ENCODE assay signal across 8 mouse cellular contexts in genomic region chr3:136837589-136837988, GRCm38 (mm10).
A peak's percentile ranks its signal among the peaks of the same experiment; 100 is the strongest.
DNase-seq lines count a peak whose midpoint lies in the region; ATAC-seq and TF ChIP-seq lines count a peak whose summit lies in the region.

No protein-coding gene starts in this region.

- H3K27me3 ChIP-seq in kidney, postnatal 0 days (ENCODE audit: insufficient read depth, low read length), result no peaks in the 10 kb centered on the region
- no peaks in the 10 kb centered on the region for H3K27me3 ChIP-seq in kidney, embryonic 16.5 days (ENCODE audit: insufficient read depth, low read length)

- WGBS in kidney, postnatal 0 days, result 93% methylated on average over 3 of the region's 3 CpGs
- 95% methylated on average over 3 of the region's 3 CpGs for WGBS in kidney, embryonic 16.5 days
- WGBS in bone marrow, adult 2 months, result 51% methylated on average over 3 of the region's 3 CpGs

- no peak overlapping the region for H3K4me2 ChIP-seq in kidney, postnatal 0 days (ENCODE audit: low read length)
- H3K4me2 ChIP-seq in kidney, embryonic 16.5 days (replicated peaks; ENCODE audit: low read depth, low read length), result no peak overlapping the region

- H3K4me3 ChIP-seq in kidney, postnatal 0 days (replicated peaks; ENCODE audit: low read depth, low read length), result no peak overlapping the region
- no peak overlapping the region for H3K4me3 ChIP-seq in kidney, embryonic 16.5 days (ENCODE audit: low read length)
- no peak overlapping the region for H3K4me3 ChIP-seq in ES-E14 (ENCODE audit: insufficient read depth in 1 of 2, low read depth in 1 of 2, low read length in 2 of 2, poor library complexity in 1 of 2, severe bottlenecking in 1 of 2)
- H3K4me3 ChIP-seq in bone marrow, adult 2 months (replicated peaks; ENCODE audit: control insufficient read depth, low read depth, low read length), result no peak overlapping the region

- peak; percentile 64 for TF ChIP-seq CTCF in kidney, postnatal 0 days (IDR thresholded peaks at IDR 0.05; ENCODE audit: low read depth)
- TF ChIP-seq CTCF in bone marrow, adult 2 months (IDR thresholded peaks at IDR 0.05; ENCODE audit: control insufficient read depth, insufficient read depth, low read length), result peak; percentile 57

- peaks cover 7% of the 10 kb centered on the region for H3K4me1 ChIP-seq in kidney, postnatal 0 days (replicated peaks; ENCODE audit: insufficient read depth, low read length)
- H3K4me1 ChIP-seq in kidney, embryonic 16.5 days (ENCODE audit: insufficient read depth, low read length), result peaks cover 31% of the 10 kb centered on the region
- H3K4me1 ChIP-seq in ES-E14 (ENCODE audit: control insufficient read depth in 2 of 2, insufficient read depth in 2 of 2, low read length in 2 of 2, poor library complexity in 1 of 2), result peaks cover 2 to 3% of the 10 kb centered on the region in 2 experiments; a peak in 2 of 4 replicates
- no peaks in the 10 kb centered on the region; the same call in 1 of the 2 replicates for H3K4me1 ChIP-seq in bone marrow, adult 2 months (ENCODE audit: control insufficient read depth, insufficient read depth, low read length)

- H3K9me3 ChIP-seq in kidney, postnatal 0 days (replicated peaks; ENCODE audit: low read length), result no peaks in the 10 kb centered on the region
- H3K9me3 ChIP-seq in kidney, embryonic 16.5 days (ENCODE audit: low read length), result 0 out of 2 replicates have a peak, but pooled peaks cover 3% of the 10 kb centered on the region
- no peaks in the 10 kb centered on the region for H3K9me3 ChIP-seq in ES-E14 (ENCODE audit: control insufficient read depth, insufficient read depth, low read depth, low read length)

- no peak for ATAC-seq in kidney, postnatal 0 days (replicated peaks; ENCODE audit: low FRiP score, low read depth)
- ATAC-seq in kidney, embryonic 16.5 days (ENCODE audit: low FRiP score, low TSS enrichment), result no peak
- peak; percentile 51 to 61; a peak in 2 of 4 replicates for ATAC-seq in hematopoietic stem cell, adult 5-6 weeks (replicated peaks in 1 of 2; ENCODE audit: insufficient read depth in 1 of 2, low FRiP score in 2 of 2, low TSS enrichment in 1 of 2, low read depth in 1 of 2, poor library complexity in 2 of 2, severe bottlenecking in 2 of 2)

- no peaks in the 10 kb centered on the region for H3K36me3 ChIP-seq in kidney, postnatal 0 days (ENCODE audit: insufficient read depth, low read length)
- H3K36me3 ChIP-seq in kidney, embryonic 16.5 days (ENCODE audit: insufficient read depth, low read length), result no peaks in the 10 kb centered on the region
- no peaks in the 10 kb centered on the region for H3K36me3 ChIP-seq in ES-E14 (ENCODE audit: control insufficient read depth, insufficient read depth, low read length, poor library complexity, severe bottlenecking)

- no peak overlapping the region for H3K27ac ChIP-seq in kidney, postnatal 0 days
- H3K27ac ChIP-seq in kidney, embryonic 16.5 days (ENCODE audit: low read length), result no peak overlapping the region
- H3K27ac ChIP-seq in ES-E14 (ENCODE audit: insufficient read depth, low read depth, low read length, poor library complexity, severe bottlenecking), result no peak overlapping the region
- H3K27ac ChIP-seq in bone marrow, adult 2 months (ENCODE audit: control insufficient read depth, insufficient read depth, low read depth, low read length, poor library complexity), result no peak overlapping the region

- in situ Hi-C loops in ES-E14 (cut with MboI; ENCODE audit: low sequenced_read_pairs in 2 of 2, unreplicated experiment in 2 of 2), result no loop called here

- H3K9ac ChIP-seq in kidney, postnatal 0 days (ENCODE audit: low read depth, low read length), result no peak overlapping the region
- no peak overlapping the region for H3K9ac ChIP-seq in kidney, embryonic 16.5 days (replicated peaks; ENCODE audit: low read length)
- no peak overlapping the region for H3K9ac ChIP-seq in ES-E14 (ENCODE audit: insufficient read depth, low read depth, low read length, poor library complexity, severe bottlenecking)

- TF ChIP-seq POLR2A in bone marrow, adult 2 months (IDR thresholded peaks at IDR 0.05; ENCODE audit: borderline replicate concordance, control insufficient read depth, low read depth, low read length), result no peak

- DNase-seq in kidney, postnatal 0 days (ENCODE audit: low spot score), result no peak
- peak; percentile 55 for DNase-seq in ES-E14 (ENCODE audit: low read depth, low spot score)
- peak; percentile 5 to 32 for DNase-seq in monocyte, adult 2 months (ENCODE audit: low read depth in 1 of 2, low spot score in 2 of 2)
- DNase-seq in thymus, postnatal 4 days, result peak; percentile 79
- DNase-seq in gastrocnemius, postnatal 25 days, result no peak

TF ChIP-seq in ES-E14, 5 proteins besides CTCF, POLR2A, EP300 and RAD21:
- TF ChIP-seq CHD2 (IDR thresholded peaks at IDR 0.05; ENCODE audit: low read depth, low read length) (no peak), MAFK (IDR thresholded peaks at IDR 0.05; ENCODE audit: insufficient read depth, low read depth, low read length) (no peak), ZNF384 (IDR thresholded peaks at IDR 0.05; ENCODE audit: low read depth, low read length) (0 out of 2 replicates have a peak, but pooled peaks have one; percentile 41), ZC3H11A (IDR thresholded peaks at IDR 0.05; ENCODE audit: borderline replicate concordance, low read depth, low read length) (no peak), HCFC1 (IDR thresholded peaks at IDR 0.05; ENCODE audit: borderline replicate concordance, insufficient read depth, low read length) (no peak)

Comparison
In these comparisons a context has a peak if more than half of its experiments do, and no peak if none do; other contexts are left out.
1. ATAC-seq: peak in hematopoietic stem cell, adult 5-6 weeks (2 of 2); none in kidney, postnatal 0 days (single experiment) and kidney, embryonic 16.5 days (single experiment).
2. DNase-seq: peak in ES-E14 (single experiment), monocyte, adult 2 months (2 of 2) and thymus, postnatal 4 days (single experiment); none in kidney, postnatal 0 days (single experiment) and gastrocnemius, postnatal 25 days (single experiment).